Mouse (Mus musculus) CH12.LX (cell line): Measurements from ENCODE around the gene Lep. TPM values are rescaled to one million over a fixed set of nuclear protein-coding genes. Genes with fewer than 3 reads are reported as not detected.

Source experiments
- DNase-seq: peaks from one replicate; pipeline ENCODE4 v3.0.0-alpha.2; 2013; ENCODE audit errors: extremely low read depth
- H3K27ac ChIP-seq: 2 replicates; pipeline ENCODE4 v1.5.1; 2012; ENCODE audit warnings: low read depth, mild to moderate bottlenecking, control low read depth, moderate library complexity; ENCODE audit not compliant: insufficient read depth
- H3K27me3 ChIP-seq: replicated peaks from 2 replicates; pipeline ENCODE3; 2012; ENCODE audit warnings: inconsistent platforms
- H3K36me3 ChIP-seq, 2 experiments: replicated peaks in 1 of 2; 2 replicates each; pipeline versions ENCODE3 to v1.6.1; 2012; ENCODE audit warnings: inconsistent platforms in 1 of 2, low read length in 1 of 2, mild to moderate bottlenecking in 1 of 2, mixed read lengths in 1 of 2, moderate library complexity in 1 of 2; ENCODE audit not compliant: control insufficient read depth in 1 of 2, insufficient read depth in 1 of 2
- H3K4me1 ChIP-seq, 2 experiments: 2 replicates each; pipeline ENCODE4 v1.6.1; 2012; ENCODE audit warnings: inconsistent platforms in 1 of 2, moderate library complexity in 1 of 2; ENCODE audit not compliant: insufficient read depth in 2 of 2, control insufficient read depth in 1 of 2
- H3K4me2 ChIP-seq: 2 replicates; pipeline ENCODE4 v1.6.1; 2012; ENCODE audit warnings: low read depth, mild to moderate bottlenecking, control low read depth; ENCODE audit not compliant: poor library complexity, insufficient read depth, severe bottlenecking
- H3K4me3 ChIP-seq, 3 experiments: fragments of 150-350 bp in 1 of 3; sonication (generic) in 1 of 3; replicated peaks in 1 of 3; 2 replicates each; pipeline versions ENCODE3 to v1.5.1; 2011 to 2012; ENCODE audit warnings: low read depth in 2 of 3, low read length in 2 of 3, mild to moderate bottlenecking in 2 of 3, moderate library complexity in 2 of 3, control low read depth in 1 of 3, improper control_type of control experiment in 1 of 3, inconsistent platforms in 1 of 3, mixed read lengths in 1 of 3; ENCODE audit not compliant: poor library complexity in 1 of 3
- H3K79me2 ChIP-seq: replicated peaks from 2 replicates; pipeline ENCODE4 v1.6.1; 2012; ENCODE audit warnings: mild to moderate bottlenecking, moderate library complexity; ENCODE audit not compliant: control insufficient read depth, poor library complexity, insufficient read depth, severe bottlenecking; ENCODE audit errors: extremely low read depth
- H3K9ac ChIP-seq: 2 replicates; pipeline ENCODE4 v1.6.1; 2012; ENCODE audit warnings: low read depth, mild to moderate bottlenecking, control low read depth, moderate library complexity; ENCODE audit not compliant: insufficient read depth
- H3K9me3 ChIP-seq: replicated peaks from 2 replicates; pipeline ENCODE3; 2012; ENCODE audit warnings: low read length, inconsistent platforms, mixed read lengths
- BHLHE40 ChIP-seq: IDR thresholded peaks from 2 replicates; pipeline ENCODE4 v1.6.1; 2011; ENCODE audit warnings: mild to moderate bottlenecking, low read depth, low read length, improper control_type of control experiment
- CTCF ChIP-seq, 2 experiments: IDR thresholded peaks in 1 of 2; conservative IDR thresholded peaks in 1 of 2; 2 replicates each; pipeline ENCODE4 v1.5.1; 2011 to 2012; ENCODE audit warnings: low read depth in 2 of 2, low read length in 2 of 2, improper control_type of control experiment in 1 of 2, inconsistent platforms in 1 of 2, mild to moderate bottlenecking in 1 of 2, moderate library complexity in 1 of 2
- E2F4 ChIP-seq: IDR thresholded peaks from 2 replicates; pipeline ENCODE4 v1.6.1; 2011; ENCODE audit warnings: low read depth, low read length, improper control_type of control experiment; ENCODE audit not compliant: insufficient replicate concordance
- ELF1 ChIP-seq: IDR thresholded peaks from 2 replicates; pipeline ENCODE4 v1.6.1; 2014; ENCODE audit warnings: low read depth, mild to moderate bottlenecking, inconsistent platforms, low read length, improper control_type of control experiment
- ETS1 ChIP-seq: conservative IDR thresholded peaks from 2 replicates; pipeline ENCODE4 v1.6.1; 2012; ENCODE audit warnings: low read depth, mild to moderate bottlenecking, inconsistent platforms, low read length, improper control_type of control experiment, moderate library complexity
- IRF4 ChIP-seq: IDR thresholded peaks from 2 replicates; pipeline ENCODE4 v1.6.1; 2014; ENCODE audit warnings: low read depth, mild to moderate bottlenecking, inconsistent platforms, low read length, improper control_type of control experiment
- MAFK ChIP-seq: IDR thresholded peaks from 2 replicates; pipeline ENCODE4 v1.6.1; 2011; ENCODE audit warnings: low read length, improper control_type of control experiment; ENCODE audit not compliant: insufficient replicate concordance
- MAX ChIP-seq: IDR thresholded peaks from 2 replicates; pipeline ENCODE4 v1.6.1; 2011; ENCODE audit warnings: low read length, improper control_type of control experiment
- MAZ ChIP-seq: IDR thresholded peaks from 2 replicates; pipeline ENCODE4 v1.6.1; 2012; ENCODE audit warnings: low read depth, mild to moderate bottlenecking, inconsistent platforms, low read length, improper control_type of control experiment, moderate library complexity
- MEF2A ChIP-seq: IDR thresholded peaks from 2 replicates; pipeline ENCODE4 v1.6.1; 2014; ENCODE audit warnings: low read depth, mild to moderate bottlenecking, inconsistent platforms, low read length, improper control_type of control experiment, borderline replicate concordance
- MYC ChIP-seq: IDR thresholded peaks from 2 replicates; pipeline ENCODE4 v1.6.1; 2011; ENCODE audit warnings: low read depth, mild to moderate bottlenecking, improper control_type of control experiment, low read length
- NELFE ChIP-seq: IDR thresholded peaks from 2 replicates; pipeline ENCODE4 v1.6.1; 2011; ENCODE audit warnings: low read depth, low read length, improper control_type of control experiment
- PAX5 ChIP-seq: IDR thresholded peaks from 2 replicates; pipeline ENCODE4 v1.6.1; 2012; ENCODE audit warnings: low read length, inconsistent platforms, mixed read lengths
- POLR2A ChIP-seq: IDR thresholded peaks from 2 replicates; pipeline ENCODE4 v1.6.1; 2011; ENCODE audit warnings: low read depth, mild to moderate bottlenecking, improper control_type of control experiment, low read length
- POLR2AphosphoS2 ChIP-seq: IDR thresholded peaks from 2 replicates; pipeline ENCODE4 v1.6.1; 2011; ENCODE audit warnings: low read depth, low read length, improper control_type of control experiment
- RAD21 ChIP-seq: IDR thresholded peaks from 2 replicates; pipeline ENCODE4 v1.6.1; 2011; ENCODE audit warnings: low read depth, mild to moderate bottlenecking, low read length, improper control_type of control experiment, moderate library complexity
- SIN3A ChIP-seq: IDR thresholded peaks from 2 replicates; pipeline ENCODE4 v1.6.1; 2012; ENCODE audit warnings: low read length, improper control_type of control experiment, inconsistent platforms
- TCF12 ChIP-seq: IDR thresholded peaks from 2 replicates; pipeline ENCODE4 v1.6.1; 2014; ENCODE audit warnings: low read depth, mild to moderate bottlenecking, inconsistent platforms, low read length, improper control_type of control experiment
- UBTF ChIP-seq: IDR thresholded peaks from 2 replicates; pipeline ENCODE4 v1.6.1; 2012; ENCODE audit warnings: low read depth, mild to moderate bottlenecking, inconsistent platforms, low read length, improper control_type of control experiment, moderate library complexity
- USF1 ChIP-seq: IDR thresholded peaks from 2 replicates; pipeline ENCODE4 v1.6.1; 2014; ENCODE audit warnings: low read depth, mild to moderate bottlenecking, inconsistent platforms, low read length, improper control_type of control experiment
- ZC3H11A ChIP-seq: IDR thresholded peaks from 2 replicates; pipeline ENCODE4 v1.6.1; 2012; ENCODE audit warnings: low read depth, mild to moderate bottlenecking, inconsistent platforms, low read length, improper control_type of control experiment
- ZKSCAN1 ChIP-seq: IDR thresholded peaks from 2 replicates; pipeline ENCODE4 v1.6.1; 2012; ENCODE audit warnings: low read depth, inconsistent platforms, low read length, improper control_type of control experiment, borderline replicate concordance
- ZNF384 ChIP-seq: IDR thresholded peaks from 2 replicates; pipeline ENCODE4 v1.6.1; 2012; ENCODE audit warnings: low read depth, low read length, improper control_type of control experiment, inconsistent platforms
- dilution Hi-C: fragments of 300-500 bp; cut with MboI; formaldehyde crosslinking; loops from 2 replicates; pipeline ENCODE4 v1.14.3; 2020; ENCODE audit warnings: low sequenced_read_pairs; ENCODE audit not compliant: extremely low pct_unique_long_range_greater_than_20kb, extremely low pct_ligation_motif_present
- in situ Hi-C: fragments of 300-500 bp; cut with MboI; formaldehyde crosslinking; loops from 3 replicates; pipeline ENCODE4 v1.14.3; 2019; ENCODE audit warnings: low sequenced_read_pairs, low pct_ligation_motif_present, low pct_unique_long_range_greater_than_20kb, mixed read lengths
- polyA plus RNA-seq: library from polyadenylated mRNA; unstranded; fragments of >175 nt; gene quantifications from 2 replicates; pipeline ENCODE4 v1.2.1, GENCODE M21; 2012; ENCODE audit warnings: low read depth; ENCODE audit not compliant: insufficient read length
- total RNA-seq, 2 experiments: library from RNA; depleted of rRNA; stranded (reverse); fragments of 300-350 nt in 1 of 2; fragments of >200 nt in 1 of 2; gene quantifications; 2 replicates each; pipeline ENCODE4 v1.2.3; 2012 to 2014

Lep gene
- total and polyA plus RNA-seq, 3 experiments, result not detected

DNA sequence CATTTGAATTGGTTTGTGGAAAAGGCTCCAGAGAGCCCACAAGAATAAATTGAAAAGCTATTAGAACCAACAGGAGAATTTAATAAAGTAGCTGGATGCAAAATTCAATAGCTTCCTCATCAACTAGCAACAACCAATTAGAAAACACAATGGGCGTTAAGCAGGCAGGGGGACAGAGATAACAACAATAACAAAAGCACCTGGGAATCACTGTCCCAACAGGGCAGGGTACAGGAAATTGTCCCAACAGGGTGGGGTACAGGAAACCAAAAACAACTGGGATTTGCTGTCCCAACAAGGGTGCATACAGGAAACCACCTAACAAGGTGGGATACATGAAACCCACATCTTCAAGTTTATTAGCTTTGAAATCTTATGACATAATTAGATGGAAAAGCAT is 48.4 kb downstream of the Lep start:
- no peak for DNase-seq
- H3K4me3 ChIP-seq, result no peak overlapping the region
- no peaks in the 10 kb centered on the region for H3K36me3 ChIP-seq
- peaks cover 19% of the 10 kb centered on the region for H3K9me3 ChIP-seq
- H3K79me2 ChIP-seq, result no peaks in the 10 kb centered on the region
- H3K27me3 ChIP-seq, result peaks cover 7% of the 10 kb centered on the region
- dilution Hi-C loops (no loop called here), in situ Hi-C loops (no loop called here)
- no peak overlapping the region for H3K27ac ChIP-seq
- TF ChIP-seq BHLHE40, result no peak
- no peak for TF ChIP-seq NELFE
- TF ChIP-seq ZC3H11A, result no peak
- no peak for TF ChIP-seq MAFK
- TF ChIP-seq E2F4, result no peak
- no peak for TF ChIP-seq CTCF (conservative IDR thresholded peaks at IDR 0.05 in 1 of 2, IDR thresholded peaks at IDR 0.05 in 1 of 2; ENCODE audit: low read depth in 2 of 2, low read length in 2 of 2)
- TF ChIP-seq MAX, result no peak
- no peak for TF ChIP-seq IRF4
- TF ChIP-seq SIN3A, result no peak
- no peak for TF ChIP-seq UBTF
- no peak for TF ChIP-seq ZKSCAN1
- no peak for TF ChIP-seq MAZ
- TF ChIP-seq ELF1, result no peak
- no peak for TF ChIP-seq TCF12
- TF ChIP-seq POLR2AphosphoS2, result no peak
- TF ChIP-seq ETS1, result no peak
- TF ChIP-seq ZNF384, result no peak
- no peak for TF ChIP-seq RAD21
- H3K4me1 ChIP-seq, result no peaks in the 10 kb centered on the region
- H3K9ac ChIP-seq, result no peak overlapping the region
- no peak overlapping the region for H3K4me2 ChIP-seq

DNA sequence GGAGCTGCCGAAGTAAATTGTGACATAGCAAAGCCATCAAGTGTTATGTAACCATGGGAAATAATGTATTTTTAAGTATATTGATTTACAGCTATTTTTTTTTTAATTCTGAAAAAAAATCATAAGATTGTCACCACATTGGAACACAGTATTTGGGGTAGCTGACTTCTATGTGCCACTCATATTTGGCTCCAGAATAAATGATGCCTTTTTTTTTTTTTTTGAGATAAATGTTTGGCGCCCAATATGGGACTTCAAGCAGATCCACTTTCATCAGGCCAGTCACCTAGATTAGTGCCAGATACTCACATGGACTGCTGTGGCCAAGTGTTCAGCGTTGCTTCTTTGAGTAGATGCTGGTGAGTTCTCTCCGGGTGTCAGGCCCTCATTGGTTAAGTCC is 51.5 kb downstream of the Lep start:
- in situ Hi-C loops, result no loop called here
- dilution Hi-C loops, result no loop called here
- DNase-seq, result no peak
- Histone ChIP-seq H3K9me3 (peaks cover 19% of the 10 kb centered on the region), H3K9ac (no peak overlapping the region), H3K79me2 (no peaks in the 10 kb centered on the region), H3K4me1 (0 out of 4 replicates have a peak, but pooled peaks cover 0 to 3% of the 10 kb centered on the region in 2 experiments), H3K4me2 (no peak overlapping the region), H3K27ac (no peak overlapping the region), H3K27me3 (peaks cover 2% of the 10 kb centered on the region), H3K4me3 (no peak overlapping the region), H3K36me3 (no peaks in the 10 kb centered on the region)
- TF ChIP-seq PAX5, result no peak
- no peak for TF ChIP-seq ZNF384
- no peak for TF ChIP-seq MYC
- TF ChIP-seq POLR2A, result no peak
- no peak for TF ChIP-seq MAX
- TF ChIP-seq MEF2A, result no peak
- TF ChIP-seq USF1, result no peak
